Mouse (Mus musculus): ENCODE results near the gene Cyth2. TPM values are rescaled to one million over a fixed set of nuclear protein-coding genes. Genes with fewer than 3 reads are reported as not detected.
A peak's percentile ranks its signal among the peaks of the same experiment; 100 is the strongest.

The Cyth2 gene
- polyA plus RNA-seq, 1 experiment from 2014 or later = 243 TPM

DNA sequence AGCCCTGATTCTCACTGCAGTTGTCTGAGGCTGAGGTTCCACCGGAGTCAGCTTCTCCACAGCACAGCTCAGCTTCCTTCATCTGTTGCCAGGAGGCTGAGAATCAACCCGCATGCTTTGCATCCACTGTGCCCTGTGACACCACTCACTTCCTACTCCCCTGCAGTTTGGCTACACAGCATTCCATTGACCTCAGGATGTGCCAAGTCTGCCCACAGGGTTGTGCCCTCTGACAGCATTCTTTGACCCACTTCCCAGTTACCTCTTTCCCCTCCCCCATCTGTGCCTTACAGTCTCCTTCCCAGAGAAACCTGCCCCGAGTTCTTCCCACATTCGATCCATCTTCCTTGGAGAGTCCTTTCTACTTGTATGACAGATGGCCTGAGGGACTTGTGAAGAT, 32.1 kb downstream of the Cyth2 start:
- Histone ChIP-seq H3K4me1 (ENCODE audit: control insufficient read depth, insufficient read depth, low read depth, low read length) (peaks cover 11% of the 10 kb centered on the region), H3K4me2 (ENCODE audit: low read length) (no peak overlapping the region)

GRCm38 (mm10) chr7:45779081-45779641, 35.2 kb downstream of the Cyth2 start:
- H3K4me2 ChIP-seq (ENCODE audit: low read length) = peak overlapping the region; percentile 6
- H3K4me1 ChIP-seq (ENCODE audit: control insufficient read depth, insufficient read depth, low read depth, low read length) = no peaks in the 10 kb centered on the region; the same call in 1 of the 2 replicates
- H3K9me3 ChIP-seq (ENCODE audit: control insufficient read depth, low read length) = no peaks in the 10 kb centered on the region
- no peak overlapping the region for H3K9ac ChIP-seq (ENCODE audit: low read depth, low read length)
- no peak overlapping the region for H3K4me3 ChIP-seq (ENCODE audit: low read length)
- no peaks in the 10 kb centered on the region for H3K27me3 ChIP-seq (replicated peaks; ENCODE audit: control insufficient read depth, insufficient read depth, low read length)
- no peaks in the 10 kb centered on the region for H3K36me3 ChIP-seq (ENCODE audit: control insufficient read depth, insufficient read depth, low read length)
- H3K27ac ChIP-seq (ENCODE audit: low read depth, low read length) = no peak overlapping the region
- ATAC-seq = no peak
- 20% methylated on average over 22 of the region's 22 CpGs for WGBS

More for the DNA sequence above, 32.1 kb downstream of the Cyth2 start:
- Histone ChIP-seq H3K9me3 (ENCODE audit: control insufficient read depth, low read length) (no peaks in the 10 kb centered on the region), H3K36me3 (ENCODE audit: control insufficient read depth, insufficient read depth, low read length) (no peaks in the 10 kb centered on the region), H3K9ac (ENCODE audit: low read depth, low read length) (no peak overlapping the region), H3K27ac (ENCODE audit: low read depth, low read length) (no peak overlapping the region), H3K27me3 (replicated peaks; ENCODE audit: control insufficient read depth, insufficient read depth, low read length) (no peaks in the 10 kb centered on the region), H3K4me3 (ENCODE audit: low read length) (no peak overlapping the region)
- 63% methylated on average over 4 of the region's 4 CpGs for WGBS
- ATAC-seq = no peak

DNA sequence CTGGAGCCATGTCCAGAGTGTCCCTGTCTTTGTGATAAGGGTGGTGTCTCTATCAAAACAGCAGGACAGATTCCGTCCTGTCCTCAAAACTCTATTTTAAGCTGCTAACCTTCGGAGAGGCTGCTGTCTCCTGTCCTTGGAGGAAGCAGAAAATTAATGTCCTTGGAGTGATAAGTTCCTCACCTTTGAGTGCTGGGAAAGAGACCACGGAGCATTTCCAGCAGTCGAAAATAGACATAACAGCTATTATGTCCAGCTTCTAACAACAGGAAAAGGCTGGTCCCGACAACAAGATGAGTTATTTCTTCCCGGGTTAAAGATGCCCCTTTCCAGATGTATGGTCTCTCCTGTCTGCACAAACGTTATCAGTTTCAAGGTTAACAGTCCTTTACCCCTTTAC, 39.1 kb downstream of the Cyth2 start:
- Histone ChIP-seq H3K4me1 (ENCODE audit: control insufficient read depth, insufficient read depth, low read depth, low read length) (no peaks in the 10 kb centered on the region), H3K27ac (ENCODE audit: low read depth, low read length) (no peak overlapping the region), H3K36me3 (ENCODE audit: control insufficient read depth, insufficient read depth, low read length) (no peaks in the 10 kb centered on the region), H3K4me3 (ENCODE audit: low read length) (no peak overlapping the region), H3K9ac (ENCODE audit: low read depth, low read length) (no peak overlapping the region), H3K9me3 (ENCODE audit: control insufficient read depth, low read length) (no peaks in the 10 kb centered on the region), H3K27me3 (replicated peaks; ENCODE audit: control insufficient read depth, insufficient read depth, low read length) (no peaks in the 10 kb centered on the region), H3K4me2 (ENCODE audit: low read length) (no peak overlapping the region)
- ATAC-seq = no peak
- WGBS = 86% methylated on average over 7 of the region's 7 CpGs

- no peaks in the 10 kb centered on the region for H3K4me1 ChIP-seq (ENCODE audit: control insufficient read depth, insufficient read depth, low read depth, low read length)
- H3K4me2 ChIP-seq (ENCODE audit: low read length) = no peak overlapping the region
- no peaks in the 10 kb centered on the region for H3K36me3 ChIP-seq (ENCODE audit: control insufficient read depth, insufficient read depth, low read length)
- no peak for ATAC-seq
- H3K9ac ChIP-seq (ENCODE audit: low read depth, low read length) = no peak overlapping the region
- H3K27ac ChIP-seq (ENCODE audit: low read depth, low read length) = no peak overlapping the region
- H3K9me3 ChIP-seq (ENCODE audit: control insufficient read depth, low read length) = no peaks in the 10 kb centered on the region
- H3K27me3 ChIP-seq (replicated peaks; ENCODE audit: control insufficient read depth, insufficient read depth, low read length) = no peaks in the 10 kb centered on the region
- WGBS = 66% methylated on average over 4 of the region's 4 CpGs
- H3K4me3 ChIP-seq (ENCODE audit: low read length) = no peak overlapping the region
Observed at GRCm38 (mm10) chr7:45771101-45771500, 43.3 kb downstream of the Cyth2 start.

DNA sequence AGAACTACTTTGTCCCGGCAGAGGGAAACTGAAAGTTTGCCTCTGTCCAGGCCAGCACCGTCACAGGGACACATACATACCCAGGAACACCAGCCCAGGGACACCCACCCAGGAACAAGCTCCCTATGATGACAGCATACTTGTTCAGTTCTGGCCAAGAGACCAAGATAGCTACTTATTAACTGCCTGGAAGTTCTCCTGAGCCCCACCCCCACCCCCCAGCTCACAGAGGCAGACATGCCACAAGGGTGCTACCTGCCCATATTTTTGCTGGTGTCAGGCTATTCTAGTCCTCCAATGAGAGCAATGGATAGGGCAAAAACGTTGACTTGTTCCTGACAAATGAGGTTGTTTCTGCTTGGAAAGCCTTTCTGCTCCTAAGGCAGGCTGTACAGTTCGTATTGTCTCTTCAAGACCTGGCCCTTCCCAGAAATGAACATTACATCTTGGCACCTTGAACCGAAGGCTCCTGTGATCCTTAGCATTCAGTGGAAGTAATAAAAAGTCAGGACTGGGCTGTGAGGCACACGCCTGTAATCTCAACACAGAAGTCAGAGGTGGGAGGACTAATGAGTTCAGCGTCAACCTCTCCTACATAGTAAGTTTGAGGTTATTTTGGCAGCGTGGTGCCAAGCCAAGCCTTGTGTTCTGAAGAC, 43.8 kb downstream of the Cyth2 start:
- Histone ChIP-seq H3K4me2 (ENCODE audit: low read length) (no peak overlapping the region), H3K9me3 (ENCODE audit: control insufficient read depth, low read length) (no peaks in the 10 kb centered on the region), H3K4me1 (ENCODE audit: control insufficient read depth, insufficient read depth, low read depth, low read length) (no peaks in the 10 kb centered on the region), H3K36me3 (ENCODE audit: control insufficient read depth, insufficient read depth, low read length) (no peaks in the 10 kb centered on the region), H3K27me3 (replicated peaks; ENCODE audit: control insufficient read depth, insufficient read depth, low read length) (no peaks in the 10 kb centered on the region), H3K27ac (ENCODE audit: low read depth, low read length) (no peak overlapping the region), H3K4me3 (ENCODE audit: low read length) (no peak overlapping the region), H3K9ac (ENCODE audit: low read depth, low read length) (no peak overlapping the region)
- WGBS = 74% methylated on average over 8 of the region's 8 CpGs
- ATAC-seq = no peak

- Histone ChIP-seq H3K9me3 (ENCODE audit: control insufficient read depth, low read length) (no peaks in the 10 kb centered on the region), H3K27ac (ENCODE audit: low read depth, low read length) (no peak overlapping the region), H3K4me3 (ENCODE audit: low read length) (no peak overlapping the region), H3K36me3 (ENCODE audit: control insufficient read depth, insufficient read depth, low read length) (no peaks in the 10 kb centered on the region), H3K4me1 (ENCODE audit: control insufficient read depth, insufficient read depth, low read depth, low read length) (no peaks in the 10 kb centered on the region), H3K9ac (ENCODE audit: low read depth, low read length) (no peak overlapping the region), H3K4me2 (ENCODE audit: low read length) (no peak overlapping the region), H3K27me3 (replicated peaks; ENCODE audit: control insufficient read depth, insufficient read depth, low read length) (no peaks in the 10 kb centered on the region)
- ATAC-seq = no peak
- 88% methylated on average over 6 of the region's 6 CpGs for WGBS
Observed at GRCm38 (mm10) chr7:45767500-45767899, 46.9 kb downstream of the Cyth2 start.

- Histone ChIP-seq H3K9me3 (ENCODE audit: control insufficient read depth, low read length) (no peaks in the 10 kb centered on the region), H3K36me3 (ENCODE audit: control insufficient read depth, insufficient read depth, low read length) (no peaks in the 10 kb centered on the region), H3K4me2 (ENCODE audit: low read length) (no peak overlapping the region), H3K9ac (ENCODE audit: low read depth, low read length) (no peak overlapping the region), H3K27me3 (replicated peaks; ENCODE audit: control insufficient read depth, insufficient read depth, low read length) (no peaks in the 10 kb centered on the region), H3K4me3 (ENCODE audit: low read length) (no peak overlapping the region), H3K27ac (ENCODE audit: low read depth, low read length) (no peak overlapping the region), H3K4me1 (ENCODE audit: control insufficient read depth, insufficient read depth, low read depth, low read length) (no peaks in the 10 kb centered on the region)
- WGBS = 55% methylated on average over 6 of the region's 8 CpGs
- ATAC-seq = no peak
Observed at GRCm38 (mm10) chr7:45766764-45767163, 47.6 kb downstream of the Cyth2 start.

- no peaks in the 10 kb centered on the region for H3K36me3 ChIP-seq (ENCODE audit: control insufficient read depth, insufficient read depth, low read length)
- no peak overlapping the region for H3K27ac ChIP-seq (ENCODE audit: low read depth, low read length)
- no peak overlapping the region for H3K9ac ChIP-seq (ENCODE audit: low read depth, low read length)
- 58% methylated on average over 8 of the region's 8 CpGs for WGBS
- no peak overlapping the region for H3K4me3 ChIP-seq (ENCODE audit: low read length)
- H3K27me3 ChIP-seq (replicated peaks; ENCODE audit: control insufficient read depth, insufficient read depth, low read length) = no peaks in the 10 kb centered on the region; the same call in 1 of the 2 replicates
- no peaks in the 10 kb centered on the region for H3K9me3 ChIP-seq (ENCODE audit: control insufficient read depth, low read length)
- no peak for ATAC-seq
- no peak overlapping the region for H3K4me2 ChIP-seq (ENCODE audit: low read length)
- H3K4me1 ChIP-seq (ENCODE audit: control insufficient read depth, insufficient read depth, low read depth, low read length) = no peaks in the 10 kb centered on the region
Observed at GRCm38 (mm10) chr7:45765995-45766394, 48.4 kb downstream of the Cyth2 start.

- no peak overlapping the region for H3K9ac ChIP-seq (ENCODE audit: low read depth, low read length)
- no peak overlapping the region for H3K27ac ChIP-seq (ENCODE audit: low read depth, low read length)
- no peak for ATAC-seq
- H3K4me2 ChIP-seq (ENCODE audit: low read length) = no peak overlapping the region
- H3K4me1 ChIP-seq (ENCODE audit: control insufficient read depth, insufficient read depth, low read depth, low read length) = peaks cover 5% of the 10 kb centered on the region; the same call in 1 of the 2 replicates
- no peak overlapping the region for H3K4me3 ChIP-seq (ENCODE audit: low read length)
- whole genome bisulfite sequencing = 63% methylated on average over 5 of the region's 5 CpGs
- H3K9me3 ChIP-seq (ENCODE audit: control insufficient read depth, low read length) = no peaks in the 10 kb centered on the region
- peaks cover 16% of the 10 kb centered on the region for H3K27me3 ChIP-seq (replicated peaks; ENCODE audit: control insufficient read depth, insufficient read depth, low read length)
- no peaks in the 10 kb centered on the region for H3K36me3 ChIP-seq (ENCODE audit: control insufficient read depth, insufficient read depth, low read length)
Observed at GRCm38 (mm10) chr7:45760151-45760550, 54.2 kb downstream of the Cyth2 start.

Measured in hindbrain, embryonic 16.5 days (tissue).